Mouse (Mus musculus): Measurements from ENCODE around the gene Gpc5. TPM values are rescaled to one million over a fixed set of nuclear protein-coding genes. Genes with fewer than 3 reads are reported as not detected.
"Not testable (repeated sequence)": the region's sequence is repeated elsewhere in the genome, so short reads cannot be mapped to it uniquely, and the experiment has no call there.

Gene Gpc5
- polyA plus RNA-seq, 1 experiment from 2014 or later = 2.5 TPM

DNA sequence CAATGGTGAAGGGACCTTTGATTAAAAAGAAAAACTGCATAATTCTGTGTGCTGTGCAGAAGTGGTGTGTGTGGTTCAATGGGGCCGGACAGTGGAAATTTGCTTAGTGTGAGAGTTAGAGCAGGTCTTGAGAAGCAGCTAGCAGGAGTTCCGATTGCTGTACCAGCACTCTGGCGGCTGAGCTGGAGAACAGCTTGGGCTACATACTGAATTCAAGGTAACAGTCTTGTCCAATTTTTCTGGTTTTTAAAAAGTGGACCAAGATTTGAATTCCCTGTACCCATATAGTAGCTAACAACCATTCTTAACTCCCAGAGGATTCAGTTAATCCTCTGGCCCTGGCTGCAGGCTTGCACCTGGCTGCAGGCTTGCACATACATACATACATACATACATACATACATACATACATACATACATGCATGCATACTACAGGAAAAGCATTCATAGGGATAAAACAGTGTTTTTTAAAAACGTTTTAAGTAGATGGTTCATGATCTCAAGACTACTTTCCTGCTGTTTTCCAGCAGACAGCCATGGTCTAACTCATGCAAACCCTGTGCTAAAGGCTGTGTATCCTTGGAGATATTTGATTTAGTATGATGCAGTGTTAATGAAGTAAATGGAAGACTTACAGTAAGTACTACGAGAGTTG lies 40.8 kb upstream of the Gpc5 start:
- DNase-seq (ENCODE audit: low spot score) = no peak
- WGBS = 82% methylated on average over 5 of the region's 5 CpGs
- Histone ChIP-seq H3K36me3 (ENCODE audit: control insufficient read depth, insufficient read depth, low read length) (peaks cover 8% of the 10 kb centered on the region), H3K4me2 (ENCODE audit: low read depth, severe bottlenecking) (no peak overlapping the region), H3K27ac (replicated peaks; ENCODE audit: low read depth, low read length) (no peak overlapping the region), H3K27me3 (ENCODE audit: control insufficient read depth, insufficient read depth, low read length) (no peaks in the 10 kb centered on the region), H3K9ac (ENCODE audit: low read length) (no peak overlapping the region), H3K9me3 (ENCODE audit: control insufficient read depth, low read length) (no peaks in the 10 kb centered on the region), H3K4me3 (ENCODE audit: low read depth, low read length) (no peak overlapping the region), H3K4me1 (ENCODE audit: control insufficient read depth, insufficient read depth, low read length) (no peaks in the 10 kb centered on the region)
- no peak for ATAC-seq (ENCODE audit: insufficient number of reproducible peaks, low FRiP score, low TSS enrichment, low read depth)

DNA sequence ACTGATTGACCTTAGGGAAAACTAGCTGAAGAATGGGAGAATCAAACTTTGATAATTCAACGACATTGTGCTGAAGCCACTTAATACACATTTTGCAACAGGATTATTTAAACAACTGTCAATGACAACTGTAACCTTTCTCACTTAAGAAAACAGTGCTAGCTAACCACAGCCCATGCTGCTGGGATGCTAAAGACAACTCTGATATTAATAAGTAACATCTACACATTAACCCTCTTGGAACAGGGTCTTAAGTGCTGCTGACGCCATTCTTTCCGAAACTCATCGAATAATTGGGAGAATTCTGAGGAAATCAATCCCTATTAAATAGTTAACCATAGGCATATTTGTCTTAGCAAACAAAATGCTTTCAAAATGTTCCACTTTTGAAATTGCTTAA lies 39.6 kb upstream of the Gpc5 start:
- no peaks in the 10 kb centered on the region for H3K9me3 ChIP-seq (ENCODE audit: control insufficient read depth, low read length)
- peaks cover 1% of the 10 kb centered on the region; the same call in 1 of the 2 replicates for H3K36me3 ChIP-seq (ENCODE audit: control insufficient read depth, insufficient read depth, low read length)
- no peak overlapping the region for H3K9ac ChIP-seq (ENCODE audit: low read length)
- 91% methylated on average over 4 of the region's 4 CpGs for WGBS
- no peak for ATAC-seq (ENCODE audit: insufficient number of reproducible peaks, low FRiP score, low TSS enrichment, low read depth)
- H3K4me3 ChIP-seq (ENCODE audit: low read depth, low read length) = no peak overlapping the region
- DNase-seq (ENCODE audit: low spot score) = no peak
- no peaks in the 10 kb centered on the region for H3K27me3 ChIP-seq (ENCODE audit: control insufficient read depth, insufficient read depth, low read length)
- H3K4me2 ChIP-seq (ENCODE audit: low read depth, severe bottlenecking) = no peak overlapping the region
- no peaks in the 10 kb centered on the region for H3K4me1 ChIP-seq (ENCODE audit: control insufficient read depth, insufficient read depth, low read length)
- no peak overlapping the region for H3K27ac ChIP-seq (replicated peaks; ENCODE audit: low read depth, low read length)

DNA sequence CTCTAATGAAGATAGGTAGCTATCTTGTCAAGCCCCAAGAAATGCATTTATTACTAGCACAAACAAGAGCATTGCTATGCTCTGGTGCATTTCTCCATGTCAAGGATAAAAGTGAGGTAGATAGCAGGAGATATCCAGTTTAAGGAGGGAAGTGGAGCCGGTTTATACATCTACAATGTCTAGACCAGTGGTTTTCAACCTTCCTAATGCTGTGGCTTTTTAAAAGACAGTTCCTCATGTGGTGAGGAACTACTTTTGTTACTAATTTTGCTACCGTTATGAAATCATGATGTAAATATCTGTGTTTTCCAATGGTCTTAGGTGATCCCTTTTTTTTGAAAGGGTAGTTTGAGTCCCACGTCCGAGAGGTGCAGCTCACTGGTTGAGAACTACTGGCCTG lies 37.8 kb upstream of the Gpc5 start:
- Histone ChIP-seq H3K36me3 (ENCODE audit: control insufficient read depth, insufficient read depth, low read length) (no peaks in the 10 kb centered on the region), H3K9me3 (ENCODE audit: control insufficient read depth, low read length) (no peaks in the 10 kb centered on the region), H3K4me2 (ENCODE audit: low read depth, severe bottlenecking) (no peak overlapping the region), H3K27ac (replicated peaks; ENCODE audit: low read depth, low read length) (no peak overlapping the region), H3K4me3 (ENCODE audit: low read depth, low read length) (no peak overlapping the region), H3K27me3 (ENCODE audit: control insufficient read depth, insufficient read depth, low read length) (no peaks in the 10 kb centered on the region), H3K9ac (ENCODE audit: low read length) (no peak overlapping the region), H3K4me1 (ENCODE audit: control insufficient read depth, insufficient read depth, low read length) (no peaks in the 10 kb centered on the region)
- no peak for DNase-seq (ENCODE audit: low spot score)
- 93% methylated on average over 4 of the region's 4 CpGs for WGBS
- no peak for ATAC-seq (ENCODE audit: insufficient number of reproducible peaks, low FRiP score, low TSS enrichment, low read depth)

DNA sequence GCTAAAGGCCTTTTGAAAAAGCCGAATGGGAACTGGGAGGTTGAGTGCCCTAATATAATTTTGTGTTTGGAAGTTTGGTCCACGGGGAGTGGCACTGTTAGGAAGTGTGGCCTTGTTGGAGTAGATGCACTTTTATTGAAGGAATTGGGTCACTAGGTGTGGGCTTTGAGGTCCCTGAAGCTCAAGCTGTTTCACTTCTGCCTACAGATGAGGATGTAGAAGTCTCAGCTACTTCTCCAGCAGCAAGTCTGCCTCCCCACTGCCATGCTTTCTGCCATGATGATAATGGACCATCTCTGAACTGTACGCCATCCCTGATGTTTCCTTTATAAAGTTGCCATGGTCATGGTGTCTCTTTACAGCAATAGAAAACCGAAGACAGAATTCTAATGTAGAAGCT lies 34.5 kb upstream of the Gpc5 start:
- Histone ChIP-seq H3K9me3 (ENCODE audit: control insufficient read depth, low read length) (no peaks in the 10 kb centered on the region), H3K36me3 (ENCODE audit: control insufficient read depth, insufficient read depth, low read length) (no peaks in the 10 kb centered on the region), H3K27me3 (ENCODE audit: control insufficient read depth, insufficient read depth, low read length) (no peaks in the 10 kb centered on the region), H3K27ac (replicated peaks; ENCODE audit: low read depth, low read length) (no peak overlapping the region), H3K9ac (ENCODE audit: low read length) (no peak overlapping the region), H3K4me2 (ENCODE audit: low read depth, severe bottlenecking) (no peak overlapping the region), H3K4me1 (ENCODE audit: control insufficient read depth, insufficient read depth, low read length) (no peaks in the 10 kb centered on the region), H3K4me3 (ENCODE audit: low read depth, low read length) (no peak overlapping the region)
- ATAC-seq (ENCODE audit: insufficient number of reproducible peaks, low FRiP score, low TSS enrichment, low read depth) (no peak), DNase-seq (ENCODE audit: low spot score) (no peak)
- WGBS = 88% methylated on average over 4 of the region's 4 CpGs

DNA sequence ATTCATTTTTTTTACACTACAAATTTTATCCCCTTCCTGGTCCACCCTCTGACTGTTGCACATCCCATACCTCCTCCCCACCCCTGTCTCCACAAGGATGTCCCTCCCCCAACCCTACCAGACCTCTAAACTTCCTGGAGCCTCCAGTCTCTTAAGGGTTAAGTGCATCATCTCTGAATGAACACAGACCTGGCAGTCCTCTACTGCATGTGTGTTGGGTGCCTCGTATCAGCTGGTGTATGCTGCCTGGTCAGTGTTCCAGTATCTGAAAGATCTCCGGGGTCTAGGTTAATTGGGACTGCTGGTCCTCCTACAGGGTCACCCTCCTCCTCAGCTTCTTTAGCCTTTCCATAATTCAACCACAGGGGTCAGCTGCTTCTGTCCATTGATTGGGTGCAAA lies 25.9 kb upstream of the Gpc5 start:
- H3K4me2 ChIP-seq (ENCODE audit: low read depth, severe bottlenecking); H3K4me1 ChIP-seq (ENCODE audit: control insufficient read depth, insufficient read depth, low read length); H3K36me3 ChIP-seq (ENCODE audit: control insufficient read depth, insufficient read depth, low read length); H3K9me3 ChIP-seq (ENCODE audit: control insufficient read depth, low read length); H3K27me3 ChIP-seq (ENCODE audit: control insufficient read depth, insufficient read depth, low read length); H3K4me3 ChIP-seq (ENCODE audit: low read depth, low read length); H3K27ac ChIP-seq (replicated peaks; ENCODE audit: low read depth, low read length); H3K9ac ChIP-seq (ENCODE audit: low read length); DNase-seq (ENCODE audit: low spot score); ATAC-seq (ENCODE audit: insufficient number of reproducible peaks, low FRiP score, low TSS enrichment, low read depth): not testable (repeated sequence)
- 65% methylated on average over 2 of the region's 2 CpGs for WGBS

DNA sequence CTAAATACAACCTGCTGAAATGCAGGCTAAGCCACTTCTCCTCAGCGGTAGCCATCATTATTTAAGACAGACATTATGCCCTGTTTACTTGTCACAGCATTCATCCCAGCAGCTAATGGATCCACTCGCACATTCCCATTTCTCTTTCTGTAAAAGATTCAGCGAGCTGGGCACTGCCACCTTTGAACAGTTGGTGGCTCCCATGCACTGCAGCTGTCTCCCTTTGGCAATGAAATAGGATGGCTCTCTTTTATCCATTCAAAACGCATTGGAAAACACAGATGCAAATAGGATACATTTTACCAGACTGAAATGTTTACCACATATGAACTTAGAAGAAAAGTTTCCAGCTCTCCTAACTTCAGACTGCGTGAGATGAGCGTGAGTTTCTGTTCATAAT lies 21.5 kb upstream of the Gpc5 start:
- H3K27me3 ChIP-seq (ENCODE audit: control insufficient read depth, insufficient read depth, low read length) = no peaks in the 10 kb centered on the region
- H3K27ac ChIP-seq (replicated peaks; ENCODE audit: low read depth, low read length) = no peak overlapping the region
- no peak overlapping the region for H3K4me3 ChIP-seq (ENCODE audit: low read depth, low read length)
- ATAC-seq (ENCODE audit: insufficient number of reproducible peaks, low FRiP score, low TSS enrichment, low read depth) (no peak), DNase-seq (ENCODE audit: low spot score) (peak; percentile 47)
- 42% methylated on average over 6 of the region's 6 CpGs for WGBS
- H3K9ac ChIP-seq (ENCODE audit: low read length) = no peak overlapping the region
- H3K4me2 ChIP-seq (ENCODE audit: low read depth, severe bottlenecking) = no peak overlapping the region
- no peaks in the 10 kb centered on the region for H3K4me1 ChIP-seq (ENCODE audit: control insufficient read depth, insufficient read depth, low read length)
- H3K36me3 ChIP-seq (ENCODE audit: control insufficient read depth, insufficient read depth, low read length) = no peaks in the 10 kb centered on the region
- H3K9me3 ChIP-seq (ENCODE audit: control insufficient read depth, low read length) = no peaks in the 10 kb centered on the region

DNA sequence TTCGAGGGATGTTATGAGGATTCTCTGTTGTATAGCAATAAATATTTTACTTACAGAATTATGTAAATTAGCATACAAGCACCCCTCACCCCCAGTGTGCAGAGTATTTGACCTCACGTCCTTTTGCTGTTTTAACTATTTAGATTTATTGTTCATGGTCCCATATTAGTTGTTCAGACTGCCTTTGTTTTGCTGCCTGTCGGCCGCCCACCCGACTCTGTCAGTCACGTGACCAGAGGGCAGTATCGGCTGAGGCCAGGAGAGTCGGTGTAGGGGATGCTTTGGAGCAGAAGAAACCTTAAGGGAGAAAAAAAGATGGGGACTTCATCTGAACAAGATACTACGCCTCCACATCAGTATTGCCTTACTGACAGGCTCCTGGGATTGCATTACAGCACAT lies 14.7 kb upstream of the Gpc5 start:
- WGBS = 42% methylated on average over 9 of the region's 9 CpGs

DNA sequence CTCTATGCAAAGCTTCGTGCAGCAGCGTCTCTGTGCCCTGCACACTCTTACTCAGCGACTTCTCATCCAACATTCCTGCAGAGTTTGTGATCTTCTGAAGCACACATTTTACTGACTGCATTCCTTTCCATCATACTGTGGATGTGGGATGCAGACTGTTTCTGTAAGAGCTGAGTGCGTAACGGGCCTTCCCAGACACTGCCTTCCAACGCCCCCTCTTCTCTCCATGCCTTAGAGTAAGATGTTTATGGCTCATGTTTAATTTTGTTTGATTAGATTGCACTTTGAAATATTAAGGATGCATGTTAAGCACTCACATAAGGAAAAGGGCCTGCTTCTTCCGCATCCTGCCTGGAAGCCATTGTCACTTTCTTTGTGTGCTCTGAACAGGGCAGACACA lies 14.0 kb upstream of the Gpc5 start:
- Histone ChIP-seq H3K9me3 (ENCODE audit: control insufficient read depth, low read length) (no peaks in the 10 kb centered on the region), H3K27ac (replicated peaks; ENCODE audit: low read depth, low read length) (no peak overlapping the region), H3K4me2 (ENCODE audit: low read depth, severe bottlenecking) (no peak overlapping the region), H3K36me3 (ENCODE audit: control insufficient read depth, insufficient read depth, low read length) (no peaks in the 10 kb centered on the region), H3K4me1 (ENCODE audit: control insufficient read depth, insufficient read depth, low read length) (peaks cover 2% of the 10 kb centered on the region; the same call in 1 of the 2 replicates), H3K27me3 (ENCODE audit: control insufficient read depth, insufficient read depth, low read length) (no peaks in the 10 kb centered on the region), H3K4me3 (ENCODE audit: low read depth, low read length) (no peak overlapping the region), H3K9ac (ENCODE audit: low read length) (no peak overlapping the region)
- 85% methylated on average over 7 of the region's 7 CpGs for WGBS
- no peak for DNase-seq (ENCODE audit: low spot score)
- no peak for ATAC-seq (ENCODE audit: insufficient number of reproducible peaks, low FRiP score, low TSS enrichment, low read depth)

More for the DNA sequence above, 14.7 kb upstream of the Gpc5 start:
- ATAC-seq (ENCODE audit: insufficient number of reproducible peaks, low FRiP score, low TSS enrichment, low read depth) (no peak), DNase-seq (ENCODE audit: low spot score) (no peak)
- Histone ChIP-seq H3K9ac (ENCODE audit: low read length) (no peak overlapping the region), H3K27me3 (ENCODE audit: control insufficient read depth, insufficient read depth, low read length) (no peaks in the 10 kb centered on the region), H3K27ac (replicated peaks; ENCODE audit: low read depth, low read length) (no peak overlapping the region), H3K4me1 (ENCODE audit: control insufficient read depth, insufficient read depth, low read length) (peaks cover 2% of the 10 kb centered on the region; the same call in 1 of the 2 replicates), H3K36me3 (ENCODE audit: control insufficient read depth, insufficient read depth, low read length) (no peaks in the 10 kb centered on the region), H3K4me2 (ENCODE audit: low read depth, severe bottlenecking) (no peak overlapping the region), H3K4me3 (ENCODE audit: low read depth, low read length) (no peak overlapping the region), H3K9me3 (ENCODE audit: control insufficient read depth, low read length) (no peaks in the 10 kb centered on the region)
